Mouse (Mus musculus) T-helper 17 cell (primary cell): ENCODE measurements around the gene Tmem245.

ENCODE experiments used
- in situ Hi-C, 2 experiments: fragments of 300-600 bp; cut with MboI, MseI; formaldehyde crosslinking; loops; 1 replicate in 1 of 2; 2 replicates in 1 of 2; pipeline ENCODE4 v1.15.1; 2025; ENCODE audit warnings: high pct_unique_total_duplicates in 2 of 2

Gene Tmem245

DNA sequence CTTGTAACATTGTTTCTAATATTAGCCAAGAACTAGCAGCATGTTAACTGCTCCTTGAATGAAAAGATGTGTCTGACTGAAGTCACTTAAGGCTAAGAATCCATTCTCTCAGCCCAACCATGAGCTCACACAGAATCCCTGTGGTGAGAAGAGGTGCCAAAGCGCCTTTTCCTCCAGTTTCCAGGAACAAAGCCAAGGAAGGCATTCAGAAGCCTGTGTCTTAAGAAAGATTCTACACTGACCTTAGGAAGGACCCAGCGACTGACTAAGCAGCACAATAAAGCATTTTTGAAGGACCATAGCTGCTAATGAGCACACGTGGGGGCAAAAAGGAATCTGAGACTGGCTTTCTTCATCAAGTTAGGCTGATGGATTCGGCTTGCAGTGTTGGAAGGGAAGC lies 81.3 kb downstream of the Tmem245 start:
- in situ Hi-C loops = no loop called here

DNA sequence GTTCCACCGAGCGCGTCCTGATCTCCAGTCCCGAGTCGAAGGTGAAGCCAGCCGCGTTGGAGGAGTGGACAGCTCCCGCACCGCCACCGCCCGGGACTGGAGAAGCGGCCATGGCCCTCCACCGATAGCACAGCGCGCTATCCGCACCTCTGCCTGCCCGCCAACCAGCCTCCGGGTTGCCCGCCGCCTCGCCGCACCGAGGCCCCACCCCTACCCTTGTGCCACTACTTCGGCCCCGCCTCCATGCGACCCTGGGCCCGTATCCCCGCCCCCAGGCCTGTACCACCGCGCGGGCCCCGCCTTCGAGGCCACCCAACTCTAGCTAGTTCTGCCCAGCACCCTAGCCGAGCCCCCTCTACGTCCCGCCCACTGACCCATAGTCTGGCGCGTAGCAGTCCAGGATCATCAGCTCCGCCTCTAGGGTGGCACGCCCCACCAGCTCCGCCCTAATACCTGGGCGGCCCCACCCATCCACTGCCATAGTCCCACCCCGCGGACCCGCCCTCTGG lies 82.2 kb downstream of the Tmem245 start, which contains the start of gene Ctnnal1:
TSS of gene Ctnnal1 (minus strand) at position 186 of the 509 bp plus-strand sequence.
- in situ Hi-C loops = no loop called here

DNA sequence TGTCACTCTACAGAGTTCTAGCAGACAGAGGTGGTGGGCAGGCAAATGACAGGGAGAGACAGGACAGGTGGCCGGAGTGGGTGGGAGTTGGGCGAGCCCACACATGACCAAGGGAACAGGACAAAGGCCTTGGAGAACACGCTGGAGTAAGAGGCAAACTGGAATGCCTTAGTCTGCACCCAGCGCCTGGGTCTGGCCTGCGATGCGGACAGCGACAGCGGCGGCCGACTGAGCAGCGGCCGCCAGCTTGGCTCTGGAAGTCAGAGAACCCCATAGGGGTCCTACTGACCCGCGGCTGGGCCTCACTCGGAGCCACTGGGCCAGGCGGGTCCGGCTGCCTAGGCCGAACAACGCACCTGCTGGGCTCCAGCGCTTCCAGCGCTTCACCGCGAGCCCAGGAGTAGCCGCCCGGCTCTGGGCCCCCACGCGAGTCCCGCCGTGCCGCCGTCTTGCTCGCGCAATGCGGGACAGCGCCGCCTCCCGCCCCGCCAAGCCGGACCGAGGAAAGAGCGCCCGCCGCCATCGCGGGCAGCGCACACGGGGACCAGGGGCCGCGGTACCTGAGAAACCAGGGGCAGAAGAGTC lies 82.7 kb downstream of the Tmem245 start:
- in situ Hi-C loops = no loop called here

GRCm38 (mm10) chr4:56864016-56864415 lies 83.2 kb downstream of the Tmem245 start:
- in situ Hi-C loops = no loop called here

GRCm38 (mm10) chr4:56861551-56861950 lies 85.7 kb downstream of the Tmem245 start:
- in situ Hi-C loops = no loop called here

DNA sequence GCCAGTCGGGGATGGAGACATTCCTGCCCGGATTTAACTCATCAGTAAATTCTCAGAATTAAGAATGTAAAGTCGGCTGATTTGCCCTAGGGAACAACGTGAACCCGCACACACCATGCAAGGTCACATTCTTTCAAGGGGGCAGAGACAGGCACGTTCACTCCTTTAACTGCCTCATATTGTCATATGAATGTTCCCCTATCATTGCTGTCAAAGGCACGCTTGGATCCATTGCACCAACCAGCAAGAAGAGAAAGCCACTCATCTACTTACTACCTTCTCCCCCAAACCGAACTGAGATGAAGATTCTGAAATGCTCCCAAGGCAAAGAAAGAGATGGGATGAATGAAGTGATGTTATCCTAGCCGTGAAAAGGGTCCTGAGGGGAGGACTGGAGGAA lies 88.5 kb downstream of the Tmem245 start:
- in situ Hi-C loops = no loop called here

- in situ Hi-C loops = no loop called here
Measured at GRCm38 (mm10) chr4:56856371-56856949, 90.8 kb downstream of the Tmem245 start.

GRCm38 (mm10) chr4:56855935-56856334 lies 91.3 kb downstream of the Tmem245 start:
- in situ Hi-C loops = no loop called here

GRCm38 (mm10) chr4:56850724-56851123 lies 96.5 kb downstream of the Tmem245 start:
- in situ Hi-C loops = no loop called here

- in situ Hi-C loops = no loop called here
Measured at GRCm38 (mm10) chr4:56848044-56848443, 99.2 kb downstream of the Tmem245 start.

DNA sequence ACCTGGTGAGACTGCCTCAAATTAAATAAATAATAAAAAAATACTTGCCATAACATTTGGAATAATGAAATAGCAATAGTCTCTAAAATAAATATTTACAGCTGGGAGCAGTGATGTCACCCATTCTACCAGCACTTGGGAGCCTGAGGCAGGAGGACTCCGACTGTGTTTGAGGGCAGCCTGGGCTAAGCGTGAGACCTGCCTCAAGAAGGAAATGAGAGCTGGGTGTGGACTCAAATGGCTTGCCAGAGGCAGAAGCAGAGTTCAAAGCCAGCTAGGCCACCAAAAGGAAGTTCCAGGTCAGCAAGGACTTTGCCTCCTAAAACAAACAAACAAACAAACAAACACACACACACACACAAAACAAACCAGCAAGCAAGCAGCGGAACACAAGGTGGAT lies 99.8 kb downstream of the Tmem245 start:
- in situ Hi-C loops = no loop called here

GRCm38 (mm10) chr4:56845896-56846533 lies 101.2 kb downstream of the Tmem245 start:
- in situ Hi-C loops = no loop called here

DNA sequence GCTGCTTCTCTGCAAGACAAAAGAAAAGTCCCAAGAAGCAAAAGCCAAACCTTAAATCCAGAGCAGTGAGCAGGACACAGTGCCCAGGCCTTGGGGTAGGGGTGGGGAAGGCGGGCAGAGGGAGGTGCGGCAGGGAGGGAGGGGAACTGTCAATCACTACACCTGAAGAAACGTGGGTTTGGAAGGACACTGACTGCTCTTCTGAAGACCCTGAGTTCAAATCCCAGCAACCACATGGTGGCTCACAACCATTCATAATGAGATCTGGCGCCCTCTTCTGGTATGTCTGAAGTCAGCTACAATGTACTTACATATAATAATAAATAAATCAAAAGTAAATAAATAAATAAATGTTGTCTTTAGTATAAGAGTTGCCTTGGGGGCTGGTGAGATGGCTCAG lies 102.3 kb downstream of the Tmem245 start:
- in situ Hi-C loops = no loop called here

- in situ Hi-C loops = no loop called here
Measured at GRCm38 (mm10) chr4:56843963-56844362, 103.3 kb downstream of the Tmem245 start.

DNA sequence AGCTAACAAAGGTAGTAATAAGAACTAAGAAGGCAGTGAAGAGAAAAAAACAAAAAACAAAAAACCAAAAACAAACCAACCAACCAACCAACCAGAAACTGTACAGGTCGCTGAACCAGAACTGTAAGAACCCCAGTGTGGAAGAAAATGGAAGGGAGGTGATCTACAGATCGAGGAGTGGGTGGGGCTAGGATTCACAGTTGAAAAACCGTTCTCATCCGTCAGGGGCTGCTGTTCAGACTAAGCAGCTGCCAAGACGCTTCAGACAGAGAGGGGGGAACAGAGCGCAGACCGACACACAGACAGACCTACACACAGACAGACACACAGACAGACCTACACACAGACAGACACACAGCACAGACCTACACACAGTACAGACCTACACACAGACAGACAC lies 104.7 kb downstream of the Tmem245 start:
- in situ Hi-C loops = no loop called here

DNA sequence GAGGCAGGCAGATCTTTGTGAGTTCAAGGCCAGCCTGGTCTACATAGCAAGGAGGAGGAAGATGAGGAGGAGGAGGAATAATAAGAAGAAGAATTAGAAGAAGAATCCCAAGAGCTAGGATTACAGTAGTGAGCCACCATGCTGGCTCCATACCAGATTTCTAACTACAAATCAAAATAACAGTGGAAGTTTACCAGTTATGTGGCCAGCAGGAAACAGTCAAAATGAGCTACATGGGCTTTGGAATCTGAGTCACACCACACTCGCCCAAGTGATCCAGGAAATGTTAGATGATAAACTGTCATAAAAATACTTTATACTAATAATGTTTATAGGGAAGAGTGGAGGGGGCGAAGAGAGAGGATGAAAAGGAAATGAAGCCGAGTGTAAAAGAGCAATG lies 106.9 kb downstream of the Tmem245 start:
- in situ Hi-C loops = no loop called here

DNA sequence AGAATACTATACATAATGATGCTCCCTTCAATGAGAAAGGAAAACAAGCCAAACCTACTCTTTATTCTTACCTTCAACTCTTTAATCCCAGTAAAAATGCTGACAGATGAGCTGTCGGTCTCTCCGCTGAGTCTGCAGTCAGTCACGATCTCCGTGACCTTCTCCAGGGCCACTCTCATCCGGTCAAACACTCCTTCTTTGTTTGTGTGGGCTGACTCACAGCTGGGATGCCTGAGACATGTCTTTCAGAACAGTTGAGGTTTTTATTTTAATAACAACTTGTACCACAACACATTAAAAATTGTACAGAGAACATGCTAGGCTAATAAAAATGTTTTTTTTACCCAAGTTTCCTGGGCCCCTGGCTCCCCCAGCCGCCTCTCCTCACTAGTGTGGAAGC lies 109.6 kb downstream of the Tmem245 start:
- in situ Hi-C loops = no loop called here

DNA sequence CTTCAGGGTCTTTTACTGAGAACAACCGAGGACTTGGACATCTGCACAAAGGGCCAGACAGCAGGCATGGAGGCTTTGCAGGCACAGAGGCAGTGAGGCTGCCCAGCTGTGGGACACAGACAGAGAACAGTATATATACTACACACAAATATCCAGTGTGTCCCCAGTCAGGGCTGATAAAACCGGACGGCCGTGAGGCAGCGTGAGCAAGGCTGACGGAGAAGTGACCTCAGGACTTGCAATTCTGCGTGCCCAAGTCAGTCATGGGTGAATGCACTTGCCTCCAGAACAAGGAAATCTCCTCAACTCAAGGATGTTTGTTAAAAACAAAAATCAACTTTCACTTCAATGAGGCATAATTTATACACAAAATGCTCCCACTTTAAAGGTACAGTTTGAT lies 115.2 kb downstream of the Tmem245 start:
- in situ Hi-C loops = no loop called here

DNA sequence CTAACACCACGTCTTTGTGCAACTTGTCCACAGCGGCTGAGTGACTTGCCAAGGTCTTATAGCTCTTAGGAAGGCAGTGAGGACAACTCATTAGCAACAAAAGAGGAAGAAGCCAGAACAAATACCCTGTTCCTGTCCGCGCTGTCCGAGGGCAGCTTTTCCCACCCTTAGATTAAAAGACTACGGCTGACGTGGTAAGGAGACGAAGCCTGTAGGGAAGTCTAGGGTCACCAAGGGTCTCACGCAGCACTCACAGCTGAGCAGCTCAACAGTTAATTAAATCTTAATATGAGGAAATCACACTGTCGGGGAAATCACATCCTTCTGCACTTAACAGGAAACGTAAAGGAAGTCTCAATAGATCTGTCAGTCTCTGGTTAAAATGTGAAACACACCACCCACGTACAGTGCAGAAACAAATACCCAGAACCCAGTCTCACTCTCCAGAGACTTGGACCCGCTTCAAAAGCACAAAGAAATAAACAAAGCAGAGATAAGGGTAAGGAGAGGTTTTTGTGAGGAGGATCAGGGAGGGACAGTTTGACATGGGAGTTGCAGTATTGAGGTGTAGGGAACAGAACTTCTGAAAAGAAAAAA lies 116.1 kb downstream of the Tmem245 start:
- in situ Hi-C loops = no loop called here

GRCm38 (mm10) chr4:56829511-56829921 lies 117.7 kb downstream of the Tmem245 start:
- in situ Hi-C loops = loop anchor here in 1 of 2 experiments (10.0 kb wide), 1 partner anchor 975 kb away; no protein-coding TSS in a partner anchor

GRCm38 (mm10) chr4:56828932-56829331 lies 118.3 kb downstream of the Tmem245 start:
- in situ Hi-C loops = loop anchor here in 1 of 2 experiments (10.0 kb wide), 1 partner anchor 974 kb away; no protein-coding TSS in a partner anchor

DNA sequence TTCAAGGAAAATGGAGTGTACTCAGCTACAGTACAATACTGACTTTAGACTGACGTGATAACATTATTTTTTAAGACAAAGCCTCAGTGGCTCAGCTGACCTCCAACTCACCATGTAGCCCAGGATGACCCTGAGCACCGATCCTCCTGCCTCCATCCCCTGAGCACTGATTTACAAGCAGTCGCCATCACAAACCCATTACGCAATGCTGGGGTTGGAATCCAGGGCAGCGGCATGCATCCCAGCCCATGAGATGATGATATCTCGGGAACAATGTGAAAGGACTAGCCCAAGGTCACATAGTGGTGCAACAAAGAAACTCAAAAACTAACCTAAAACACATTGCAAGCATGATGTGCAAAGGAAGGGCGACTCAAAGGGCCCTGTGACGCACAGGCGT lies 123.0 kb downstream of the Tmem245 start:
- in situ Hi-C loops = loop anchor here in 1 of 2 experiments (10.0 kb wide), 1 partner anchor 969 kb away; no protein-coding TSS in a partner anchor
